Mouse (Mus musculus) myocyte (in vitro differentiated cells): ENCODE results near the gene Myod1. TPM values are rescaled to one million over a fixed set of nuclear protein-coding genes. Genes with fewer than 3 reads are reported as not detected.

Experiments used
- H3K27me3 ChIP-seq: one replicate; pipeline ENCODE4 v1.6.1; 2011; ENCODE audit not compliant: control insufficient read depth, insufficient read depth, insufficient read length
- H3K36me3 ChIP-seq: one replicate; pipeline ENCODE4 v1.6.1; 2011; ENCODE audit not compliant: control insufficient read depth, insufficient read depth
- H3K4me2 ChIP-seq: one replicate; pipeline ENCODE4 v1.6.1; 2011; ENCODE audit warnings: low read depth, control low read depth
- H3K4me3 ChIP-seq: one replicate; pipeline ENCODE4 v1.5.1; 2011; ENCODE audit warnings: mild to moderate bottlenecking, control low read depth, moderate library complexity
- H3K79me2 ChIP-seq: one replicate; pipeline ENCODE4 v1.6.1; 2011; ENCODE audit not compliant: control insufficient read depth, insufficient read depth
- H3ac ChIP-seq: one replicate; pipeline ENCODE4 v1.6.1; 2011; ENCODE audit not compliant: control insufficient read depth, insufficient read length
- CEBPB ChIP-seq: IDR thresholded peaks from 2 replicates; pipeline ENCODE4 v1.6.1; 2011; ENCODE audit warnings: mild to moderate bottlenecking, moderate library complexity; ENCODE audit not compliant: poor library complexity, insufficient read depth, severe bottlenecking
- E2F4 ChIP-seq: IDR thresholded peaks from one replicate; pipeline ENCODE4 v1.6.1; 2011; ENCODE audit warnings: mild to moderate bottlenecking, control low read depth, moderate library complexity; ENCODE audit not compliant: insufficient read depth
- MAX ChIP-seq: IDR thresholded peaks from one replicate; pipeline ENCODE4 v1.6.1; 2011; ENCODE audit warnings: low read depth, mild to moderate bottlenecking, control low read depth
- MYOD1 ChIP-seq, 3 experiments: IDR thresholded peaks; one replicate each; pipeline ENCODE4 v1.6.1; 2011; ENCODE audit warnings: control low read depth in 2 of 3, low read depth in 2 of 3, mild to moderate bottlenecking in 2 of 3, moderate library complexity in 1 of 3; ENCODE audit not compliant: insufficient read length in 2 of 3, control insufficient read depth in 1 of 3
- MYOG ChIP-seq, 3 experiments: IDR thresholded peaks; one replicate each; pipeline ENCODE4 v1.6.1; 2011; ENCODE audit warnings: control low read depth in 2 of 3, low read depth in 2 of 3, mild to moderate bottlenecking in 2 of 3; ENCODE audit not compliant: insufficient read length in 2 of 3, control insufficient read depth in 1 of 3, insufficient read depth in 1 of 3
- POLR2A ChIP-seq: IDR thresholded peaks from one replicate; pipeline ENCODE4 v1.6.1; 2011; ENCODE audit warnings: low read depth, mild to moderate bottlenecking, control low read depth, moderate library complexity; ENCODE audit not compliant: insufficient read length
- POLR2AphosphoS2 ChIP-seq: IDR thresholded peaks from one replicate; pipeline ENCODE4 v1.6.1; 2011; ENCODE audit warnings: low read depth, control low read depth; ENCODE audit not compliant: insufficient read length
- REST ChIP-seq: IDR thresholded peaks from one replicate; pipeline ENCODE4 v1.6.1; 2011; ENCODE audit warnings: mild to moderate bottlenecking, control low read depth, moderate library complexity; ENCODE audit not compliant: insufficient read depth, insufficient read length
- SRF ChIP-seq: IDR thresholded peaks from one replicate; pipeline ENCODE4 v1.6.1; 2011; ENCODE audit warnings: low read depth; ENCODE audit not compliant: control insufficient read depth, insufficient read length
- TCF12 ChIP-seq: IDR thresholded peaks from one replicate; pipeline ENCODE4 v1.6.1; 2011; ENCODE audit warnings: mild to moderate bottlenecking, control low read depth; ENCODE audit not compliant: poor library complexity, insufficient read depth, severe bottlenecking
- TCF3 ChIP-seq: IDR thresholded peaks from one replicate; pipeline ENCODE4 v1.6.1; 2011; ENCODE audit warnings: low read depth, control low read depth; ENCODE audit not compliant: insufficient read length
- USF1 ChIP-seq: IDR thresholded peaks from one replicate; pipeline ENCODE4 v1.6.1; 2011; ENCODE audit warnings: low read depth, mild to moderate bottlenecking, control low read depth, moderate library complexity
- polyA plus RNA-seq: library from polyadenylated mRNA; unstranded; fragments of >200 nt; fragmentation: generic; extraction: Trizol; gene quantifications from one replicate; pipeline ENCODE4 v1.2.1, GENCODE M21; 2012; ENCODE audit warnings: missing spikeins

Myod1 gene
- polyA plus RNA-seq, 1 experiment, result 396 TPM

DNA sequence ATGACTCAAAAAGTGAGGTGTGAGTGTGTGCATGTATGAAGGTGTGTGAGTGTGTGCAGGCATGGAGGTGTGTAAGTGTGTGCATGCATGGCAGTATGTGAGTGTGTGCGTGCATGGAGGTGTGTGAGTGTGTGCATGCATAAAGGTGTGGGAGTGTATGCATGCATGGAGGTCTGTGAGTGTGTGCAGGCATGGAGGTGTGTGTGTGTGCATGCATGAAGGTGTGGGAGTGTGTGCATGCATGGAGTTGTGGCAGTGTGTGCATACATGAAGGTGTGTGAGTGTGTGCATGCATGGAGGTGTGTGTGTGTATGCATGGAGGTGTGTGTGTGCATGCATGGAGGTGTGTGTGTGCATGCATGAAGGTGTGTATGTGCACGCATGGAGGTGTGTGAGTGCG, 11.2 kb downstream of the Myod1 start:
- Histone ChIP-seq H3K4me2 (no peak overlapping the region), H3K79me2 (no peaks in the 10 kb centered on the region)

DNA sequence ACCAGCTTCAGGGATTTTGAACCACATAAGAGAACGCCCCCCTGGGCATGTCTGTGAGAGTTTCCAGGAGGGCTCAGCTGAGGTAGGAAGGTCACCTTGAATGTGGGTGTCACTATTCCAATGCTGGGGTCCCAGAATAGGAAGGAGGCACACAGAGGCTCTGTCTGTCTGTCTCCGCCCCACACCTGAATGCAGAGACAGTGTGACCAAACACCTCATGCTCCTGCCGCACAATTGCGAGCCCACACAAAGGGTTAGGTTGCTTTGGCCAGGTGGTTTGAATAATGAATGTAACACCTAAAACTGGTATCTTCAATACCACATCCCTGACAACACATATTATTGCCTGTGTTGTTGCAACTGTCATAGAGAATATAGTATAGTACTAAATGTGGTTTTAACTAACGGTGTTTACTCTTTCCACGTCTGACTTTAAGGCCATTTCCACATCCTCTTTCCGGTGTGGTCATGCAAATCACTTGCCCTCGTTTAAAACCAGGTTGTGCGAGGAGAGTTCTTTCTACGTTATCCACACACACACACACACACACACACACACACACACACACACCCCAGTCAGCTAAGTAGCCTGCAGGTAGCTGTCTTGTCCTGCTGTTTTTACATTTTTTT, 13.3 kb downstream of the Myod1 start:
- H3K4me3 ChIP-seq, result no peak overlapping the region
- TF ChIP-seq POLR2A, result no peak
- TF ChIP-seq MYOD1 (IDR thresholded peaks at IDR 0.05; ENCODE audit: control insufficient read depth in 1 of 3, insufficient read length in 2 of 3, low read depth in 2 of 3), result no peak
- no peak for TF ChIP-seq CEBPB
- no peak for TF ChIP-seq USF1
- no peak for TF ChIP-seq REST
- no peak for TF ChIP-seq E2F4
- TF ChIP-seq TCF3, result no peak
- peaks cover 18% of the 10 kb centered on the region for H3K27me3 ChIP-seq
- no peaks in the 10 kb centered on the region for H3K79me2 ChIP-seq
- no peak overlapping the region for H3K4me2 ChIP-seq
- no peaks in the 10 kb centered on the region for H3K36me3 ChIP-seq
- H3ac ChIP-seq, result no peak overlapping the region

More for the DNA sequence above, 11.2 kb downstream of the Myod1 start:
- TF ChIP-seq POLR2AphosphoS2, result no peak
- no peak for TF ChIP-seq POLR2A
- TF ChIP-seq CEBPB, result no peak
- TF ChIP-seq MAX, result no peak
- no peak for TF ChIP-seq MYOG (IDR thresholded peaks at IDR 0.05; ENCODE audit: control insufficient read depth in 1 of 3, insufficient read depth in 1 of 3, insufficient read length in 2 of 3, low read depth in 2 of 3)
- no peak for TF ChIP-seq TCF3
- no peak for TF ChIP-seq TCF12
- no peak for TF ChIP-seq SRF
- TF ChIP-seq MYOD1 (IDR thresholded peaks at IDR 0.05; ENCODE audit: control insufficient read depth in 1 of 3, insufficient read length in 2 of 3, low read depth in 2 of 3), result no peak
- no peak for TF ChIP-seq USF1
- Histone ChIP-seq H3ac (no peak overlapping the region), H3K4me3 (no peak overlapping the region), H3K27me3 (peaks cover 6% of the 10 kb centered on the region), H3K36me3 (no peaks in the 10 kb centered on the region)

DNA sequence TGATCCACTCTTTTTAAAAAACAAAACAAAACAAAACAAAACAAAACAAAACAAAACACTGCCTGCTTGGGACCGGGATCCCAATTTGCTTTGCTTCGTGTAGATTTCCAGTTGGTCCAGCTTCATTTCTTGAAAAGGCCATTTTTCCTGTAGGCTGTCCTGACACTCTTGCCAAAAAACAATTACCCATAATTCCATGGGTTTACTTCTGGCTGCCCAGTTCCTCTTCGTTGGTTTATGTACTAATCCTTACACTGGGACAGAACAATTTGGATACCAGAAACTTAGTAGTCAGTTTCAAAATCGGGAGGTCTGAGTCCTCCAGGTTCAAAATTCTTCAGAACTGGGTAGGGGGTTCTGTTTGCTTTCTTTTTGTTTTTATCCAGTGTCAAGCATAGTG, 14.0 kb downstream of the Myod1 start:
- H3K4me3 ChIP-seq, result no peak overlapping the region
- no peaks in the 10 kb centered on the region for H3K36me3 ChIP-seq
- H3K27me3 ChIP-seq, result peaks cover 25% of the 10 kb centered on the region
- no peaks in the 10 kb centered on the region for H3K79me2 ChIP-seq
- peak overlapping the region; percentile 12 for H3K4me2 ChIP-seq
- no peak for TF ChIP-seq TCF3
- TF ChIP-seq MYOG (IDR thresholded peaks at IDR 0.05; ENCODE audit: control insufficient read depth in 1 of 3, insufficient read depth in 1 of 3, insufficient read length in 2 of 3, low read depth in 2 of 3), result no peak
- TF ChIP-seq MYOD1 (IDR thresholded peaks at IDR 0.05; ENCODE audit: control insufficient read depth in 1 of 3, insufficient read length in 2 of 3, low read depth in 2 of 3), result no peak
- TF ChIP-seq POLR2A, result no peak
- no peak for TF ChIP-seq E2F4
- no peak for TF ChIP-seq CEBPB
- no peak for TF ChIP-seq SRF
- no peak for TF ChIP-seq USF1
- TF ChIP-seq REST, result no peak
- no peak for TF ChIP-seq TCF12
- TF ChIP-seq POLR2AphosphoS2, result no peak
- H3ac ChIP-seq, result no peak overlapping the region

DNA sequence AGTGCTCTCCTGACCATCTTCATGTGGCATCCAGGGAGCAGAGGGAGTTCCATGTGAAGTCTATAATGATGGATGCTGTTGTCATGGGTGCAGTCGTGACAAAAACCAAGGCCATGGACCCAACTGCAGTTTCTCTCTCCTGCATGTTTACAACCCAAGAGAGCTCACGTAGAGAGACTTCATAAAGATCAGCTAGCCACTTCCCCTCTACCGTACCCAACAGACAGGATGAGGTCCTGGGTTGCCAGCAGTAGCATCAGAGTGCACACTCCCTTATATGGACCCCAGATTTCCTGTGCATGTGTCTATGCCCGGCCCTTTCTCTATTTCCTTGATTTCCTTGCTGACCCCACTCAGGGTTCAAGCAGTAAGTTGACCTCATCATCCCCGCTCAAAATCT, 15.4 kb downstream of the Myod1 start:
- Histone ChIP-seq H3K79me2 (no peaks in the 10 kb centered on the region), H3K27me3 (peaks cover 33% of the 10 kb centered on the region), H3K36me3 (no peaks in the 10 kb centered on the region), H3ac (no peak overlapping the region), H3K4me2 (no peak overlapping the region), H3K4me3 (no peak overlapping the region)
- TF ChIP-seq POLR2A (no peak), MYOD1 (IDR thresholded peaks at IDR 0.05; ENCODE audit: control insufficient read depth in 1 of 3, insufficient read length in 2 of 3, low read depth in 2 of 3) (no peak), CEBPB (no peak), SRF (no peak), E2F4 (no peak), TCF3 (no peak)

DNA sequence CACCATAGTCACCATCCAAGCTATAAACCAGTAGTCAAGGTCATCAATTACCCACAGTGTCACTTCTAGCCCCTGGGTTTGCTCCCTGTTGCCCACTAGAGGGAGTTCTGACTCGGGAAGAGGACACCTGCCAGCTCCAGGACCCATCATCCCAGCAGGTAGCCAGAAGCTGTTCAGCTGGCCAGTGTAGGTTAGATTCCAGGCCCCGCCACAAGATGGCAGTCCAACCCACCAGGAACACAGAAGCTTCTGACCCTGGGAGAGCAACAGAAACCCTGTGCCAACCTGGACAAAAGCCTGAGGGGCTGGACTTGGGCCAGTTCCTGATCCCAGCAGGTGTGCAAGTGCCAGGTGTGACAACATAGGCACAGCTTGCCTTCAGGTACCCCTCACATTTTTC, 16.8 kb downstream of the Myod1 start:
- no peak overlapping the region for H3K4me3 ChIP-seq
- TF ChIP-seq MYOD1 (IDR thresholded peaks at IDR 0.05; ENCODE audit: control insufficient read depth in 1 of 3, insufficient read length in 2 of 3, low read depth in 2 of 3) (no peak), TCF12 (no peak), MYOG (IDR thresholded peaks at IDR 0.05; ENCODE audit: control insufficient read depth in 1 of 3, insufficient read depth in 1 of 3, insufficient read length in 2 of 3, low read depth in 2 of 3) (no peak), CEBPB (no peak), POLR2AphosphoS2 (no peak), POLR2A (no peak), SRF (no peak), USF1 (no peak), MAX (no peak), TCF3 (no peak), E2F4 (no peak), REST (no peak)
- H3ac ChIP-seq, result no peak overlapping the region
- H3K79me2 ChIP-seq, result no peaks in the 10 kb centered on the region
- peaks cover 47% of the 10 kb centered on the region for H3K27me3 ChIP-seq
- H3K4me2 ChIP-seq, result no peak overlapping the region
- no peaks in the 10 kb centered on the region for H3K36me3 ChIP-seq
